Mouse (Mus musculus) heart, postnatal 14 days (tissue): Measurements from ENCODE around the gene Gm5141. TPM values are rescaled to one million over a fixed set of nuclear protein-coding genes. Genes with fewer than 3 reads are reported as not detected.
"Not testable (repeated sequence)": the region's sequence is repeated elsewhere in the genome, so short reads cannot be mapped to it uniquely, and the experiment has no call there.

Experiments
- DNase-seq, 2 experiments: peaks; one replicate each; pipeline ENCODE4 v3.0.0; 2021 to 2022
- intact Hi-C: fragments of 180-260 bp; cut with DNase I; formaldehyde crosslinking; loops from one replicate; pipeline ENCODE4 v1.15.1; 2025
- long read RNA-seq, 2 experiments: library from polyadenylated mRNA; stranded (forward); transcript quantifications; one replicate each; pipeline ENCODE4 v2.0.0; 2021
- microRNA-seq, 2 experiments: library from miRNA; unstranded; fragments of <30 nt; microRNA quantifications; one replicate each; pipeline ENCODE4 v1.2.0; 2021 to 2022
- total RNA-seq, 2 experiments: library from RNA; stranded (reverse); gene quantifications; 2 replicates each; pipeline ENCODE4 v1.2.3; 2021

The Gm5141 gene
- total RNA-seq, result 1 to 10 TPM; 1.1 to 2.1 TPM
- long read RNA-seq, experiment 1, result 0 reads
- long read RNA-seq, experiment 2, partial matches to known transcripts, result 0 of 3 reads
- long read RNA-seq, experiment 2, other reads (novel, unspliced or antisense), result 0 of 3 reads

DNA sequence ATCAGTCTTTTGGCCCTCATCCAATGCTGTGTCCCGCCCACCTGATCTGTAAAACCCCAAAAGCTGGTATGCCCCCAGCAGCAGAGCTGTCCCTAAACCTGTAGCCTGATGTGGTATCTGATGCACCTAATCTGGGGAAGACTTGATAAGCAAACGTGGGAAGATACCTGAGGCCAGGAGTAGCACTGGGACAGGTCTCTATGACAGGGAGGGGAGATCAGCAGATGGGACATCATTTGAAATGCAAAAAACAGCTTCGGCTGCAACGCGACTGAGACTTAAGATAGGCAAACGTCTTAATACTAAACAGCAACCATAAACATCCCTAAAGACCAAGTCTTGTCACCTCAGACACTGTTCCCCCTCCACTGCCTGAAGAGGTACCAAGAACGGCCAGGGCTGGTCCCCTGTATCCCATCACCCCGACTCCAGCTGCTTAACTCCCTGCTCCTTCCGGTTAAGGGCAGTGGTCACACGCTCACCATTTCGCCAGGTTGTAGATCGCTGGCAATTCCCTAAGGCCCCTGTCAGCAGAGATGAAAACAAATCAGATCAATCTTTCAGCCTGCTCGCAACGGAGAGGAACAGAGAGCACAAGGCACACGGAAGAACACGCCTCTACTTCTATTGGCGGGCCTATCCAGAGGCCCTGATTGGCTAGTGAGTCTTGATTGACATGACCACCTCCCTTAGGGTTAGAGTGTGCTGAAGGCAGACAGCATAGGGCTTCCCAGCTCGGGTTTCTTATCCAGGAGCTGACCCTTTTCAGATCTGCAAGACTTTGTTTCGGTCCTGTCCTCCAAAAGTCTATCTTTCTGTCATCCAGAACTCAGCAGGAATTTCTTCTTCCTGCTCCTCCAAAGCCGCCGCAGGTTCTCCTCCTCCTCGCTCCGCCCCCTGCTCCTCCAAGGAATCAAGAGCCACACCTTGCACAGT lies at the start of gene Gm5141:
Gm5141 (minus strand) TSS at position 610 of the 936 bp plus-strand sequence.
- peak; percentile 19 to 39 for DNase-seq

DNA sequence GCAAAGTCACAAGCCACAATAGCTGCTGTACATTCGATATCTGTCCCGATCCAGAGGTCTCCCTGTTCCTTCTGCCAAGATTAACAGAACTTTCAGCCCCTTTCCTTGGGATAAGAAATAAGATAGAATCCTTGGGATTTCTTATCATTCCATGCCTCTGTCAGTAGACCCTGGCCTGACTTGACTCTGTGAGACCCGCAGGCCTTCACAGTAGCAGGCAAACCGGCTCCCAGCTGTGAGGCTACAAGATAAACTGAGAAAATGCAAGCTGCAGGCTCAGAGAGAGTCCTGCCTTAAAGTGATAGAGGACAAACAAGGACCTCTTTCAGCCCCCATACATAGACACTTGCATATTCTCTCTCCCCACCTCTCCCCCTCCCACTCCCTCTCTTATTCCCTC lies 47.7 kb upstream of the Gm5141 start:
- no peak for DNase-seq
- intact Hi-C loops, result no loop called here

More for the DNA sequence above, at the start of gene Gm5141:
- intact Hi-C loops, result not testable (repeated sequence)

DNA sequence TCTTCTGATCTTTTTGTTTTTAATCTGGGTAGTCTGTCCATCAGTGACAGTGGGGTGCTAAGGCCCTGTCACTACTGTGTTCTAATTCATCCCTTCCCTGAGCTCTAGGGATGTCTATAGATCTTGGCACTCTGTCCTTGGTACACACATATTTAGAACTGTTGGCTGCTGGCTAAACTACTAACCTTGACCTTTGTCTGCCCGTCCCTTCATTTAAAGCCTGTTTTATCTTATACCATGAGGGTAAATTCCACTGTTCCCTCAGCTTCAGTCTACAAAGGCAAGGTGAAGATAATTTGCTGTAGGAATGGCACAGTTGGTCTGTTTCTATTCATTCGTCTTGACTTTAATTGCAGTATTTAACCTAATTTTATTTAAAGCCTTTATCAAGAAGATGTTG lies 46.6 kb upstream of the Gm5141 start:
- no peak for DNase-seq
- intact Hi-C loops, result no loop called here

DNA sequence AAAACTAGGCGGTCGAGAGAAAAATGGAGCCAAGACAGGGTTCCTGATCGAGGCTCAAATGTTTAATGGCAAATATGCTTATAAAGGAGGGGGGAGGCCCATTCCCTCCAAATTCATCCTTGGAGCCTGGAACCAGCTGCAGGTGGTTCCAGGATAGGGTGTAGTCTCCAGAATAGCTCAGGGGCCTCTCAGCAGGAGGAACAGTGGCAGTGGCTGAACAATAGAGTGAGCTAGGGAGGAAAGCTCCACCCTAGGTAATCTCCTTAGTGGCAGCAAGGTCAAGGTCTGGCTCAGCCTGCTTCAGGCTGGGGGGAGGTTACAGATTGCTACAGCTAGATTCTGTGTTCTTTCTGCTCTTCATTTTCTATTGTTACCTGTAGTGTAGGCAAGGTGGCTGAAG lies 30.1 kb upstream of the Gm5141 start:
- DNase-seq, intact Hi-C loops: not testable (repeated sequence)

DNA sequence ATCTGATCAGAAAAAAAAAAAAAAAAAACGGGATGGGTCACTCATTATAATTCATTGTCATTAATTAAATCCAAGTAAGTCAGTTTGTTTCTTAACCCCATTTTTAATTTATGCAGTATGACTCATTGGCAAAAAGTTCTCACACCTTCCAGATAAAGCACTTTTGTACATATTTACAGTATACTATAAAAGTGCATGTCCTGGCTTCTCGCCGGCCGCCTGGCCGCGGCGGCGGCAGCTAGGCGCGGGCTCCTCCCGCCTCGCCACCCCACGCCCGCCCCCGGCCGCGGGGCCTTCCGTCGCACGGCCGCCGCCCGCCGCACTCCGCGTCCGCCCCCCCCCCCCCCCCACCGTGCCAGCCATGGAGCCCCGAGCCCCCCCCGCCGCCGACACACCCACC lies 27.1 kb upstream of the Gm5141 start:
- intact Hi-C loops, result no loop called here
- no peak for DNase-seq

DNA sequence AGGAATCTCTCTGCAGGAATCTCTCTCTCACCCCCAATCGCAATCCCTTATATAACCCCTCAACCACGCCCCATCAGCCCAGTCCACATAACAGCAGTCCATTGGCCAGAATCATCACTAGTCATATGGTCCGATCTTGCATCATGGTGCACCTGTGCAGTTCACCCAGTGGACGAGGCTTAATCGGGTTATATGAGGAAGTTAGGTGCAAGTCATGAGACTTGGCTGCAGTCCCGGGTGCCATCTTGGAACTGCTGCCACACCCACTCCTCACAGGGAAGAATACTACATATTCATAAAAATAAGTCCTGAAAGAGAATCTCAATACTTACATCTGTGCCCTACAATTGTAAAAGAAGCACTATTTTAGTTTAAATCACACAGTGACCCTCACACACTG lies 22.4 kb upstream of the Gm5141 start:
- DNase-seq, intact Hi-C loops: not testable (repeated sequence)

DNA sequence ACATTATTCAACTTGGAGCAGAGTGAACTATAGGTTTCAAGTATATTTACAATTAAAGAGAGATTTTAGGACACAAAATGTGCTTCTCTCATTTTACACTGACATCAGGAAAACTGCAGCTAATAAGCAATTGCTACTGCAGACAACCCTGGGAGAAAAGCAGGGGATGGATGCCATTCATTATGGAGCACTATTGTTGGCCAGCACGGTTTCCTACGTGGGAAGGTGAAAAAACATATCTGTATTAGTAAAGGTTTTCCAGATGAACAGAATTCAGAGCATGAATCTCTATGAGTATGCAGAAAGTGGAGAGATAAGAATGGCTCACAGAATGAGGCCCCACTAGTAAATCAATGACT lies 506 bp upstream of the Gm5141 start:
- intact Hi-C loops, DNase-seq: not testable (repeated sequence)

DNA sequence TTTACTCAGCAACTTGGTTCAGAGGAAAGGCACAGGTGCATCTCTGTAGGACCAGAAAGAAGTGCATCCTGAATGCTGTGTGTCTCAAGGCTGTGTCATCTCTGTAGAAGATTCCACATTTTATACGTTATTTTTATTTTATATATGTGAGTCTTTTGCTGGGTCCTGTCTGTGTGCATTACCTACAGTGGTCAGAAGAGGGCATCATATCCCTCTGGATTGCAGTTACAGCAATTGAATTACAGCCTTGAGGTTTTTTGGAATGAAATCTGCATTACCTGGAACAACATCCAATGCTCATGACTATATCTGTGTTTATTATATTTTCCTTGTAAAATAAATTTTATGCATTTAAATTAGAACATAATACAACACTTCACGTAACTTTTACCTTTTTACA lies 21.8 kb downstream of the Gm5141 start:
- peak; percentile 9 to 53 for DNase-seq

DNA sequence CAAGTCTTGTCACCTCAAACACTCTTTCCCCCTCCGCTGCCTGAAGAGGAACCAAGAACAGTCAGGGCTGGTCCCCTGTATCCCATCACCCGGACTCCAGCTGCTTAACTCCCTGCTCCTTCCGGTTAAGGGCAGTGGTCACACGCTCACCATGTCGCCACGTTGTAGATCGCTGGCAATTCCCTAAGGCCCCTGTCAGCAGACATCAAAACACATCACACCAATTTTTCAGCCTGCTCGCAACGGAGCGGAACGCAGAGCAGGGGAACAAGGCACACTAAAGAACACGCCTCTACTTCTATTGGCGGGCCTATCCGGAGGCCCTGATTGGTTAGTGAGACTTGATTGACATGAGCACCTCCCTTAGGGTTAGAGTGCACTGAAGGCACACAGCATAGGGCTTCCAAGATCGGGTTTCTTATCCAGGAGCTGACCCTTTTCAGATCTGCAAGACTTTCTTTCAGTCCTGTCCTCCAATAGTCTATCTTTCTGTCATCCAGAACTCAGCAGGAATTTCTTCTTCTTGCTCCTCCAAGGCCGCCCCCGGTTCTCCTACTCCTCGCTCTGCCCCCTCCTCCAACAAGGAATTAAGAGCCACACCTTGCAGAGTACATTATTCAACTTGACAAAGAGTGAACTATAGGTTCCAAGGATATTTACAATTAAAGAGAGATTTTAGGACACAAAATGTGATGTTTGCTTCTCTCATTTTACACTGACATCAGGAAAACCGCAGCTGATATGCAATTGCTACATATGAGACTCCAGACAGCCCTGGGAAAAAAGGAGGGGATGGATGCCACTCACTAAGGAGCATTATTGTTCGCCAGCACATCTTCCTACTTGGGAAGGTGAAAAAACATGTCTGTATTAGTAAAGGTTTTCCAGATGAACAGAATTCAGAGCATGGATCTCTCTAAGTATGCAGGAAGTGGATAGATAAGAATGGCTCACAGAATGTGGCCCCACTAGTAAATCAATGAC lies 24.9 kb downstream of the Gm5141 start, which contains the start of gene Platr25:
Platr25 (minus strand) TSS at position 278 of the 984 bp plus-strand sequence.
- peak; percentile 40 to 59 for DNase-seq
- intact Hi-C loops, result loop anchor here (10.0 kb wide), 2 partner anchors 136 to 574 kb away; partner anchors contain the start of gene 6720489N17Rik

More for the DNA sequence above, 21.8 kb downstream of the Gm5141 start:
- intact Hi-C loops, result loop anchor here (2.0 to 10.0 kb wide), 3 partner anchors 91 to 571 kb away; partner anchors contain the start of gene 6720489N17Rik

DNA sequence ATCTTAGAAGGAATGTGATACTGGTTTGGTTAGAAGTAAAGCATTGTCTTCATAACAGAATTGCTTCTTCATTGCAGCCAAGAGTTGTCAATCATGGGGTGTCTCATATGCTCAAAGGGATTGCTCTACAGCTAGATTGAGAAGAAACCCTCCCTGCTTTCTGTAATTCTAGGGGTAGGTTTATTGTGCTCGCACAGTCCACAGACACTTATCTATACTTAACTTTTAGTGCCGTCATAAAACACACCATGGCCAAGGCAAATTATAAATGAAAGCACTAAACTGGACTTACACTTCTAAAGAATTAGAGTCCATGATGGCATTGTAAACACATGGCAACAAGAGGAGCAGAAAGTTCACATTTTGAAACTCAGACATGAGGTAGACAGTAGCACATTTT lies 52.3 kb downstream of the Gm5141 start:
- no peak for DNase-seq

More for the DNA sequence above, 52.3 kb downstream of the Gm5141 start:
- intact Hi-C loops, result no loop called here

Small RNA genes within 50 kb of the gene (microRNA-seq; reads per million reads assigned to microRNA genes)
- 0 reads per million in 2 experiments for gene Gm24588
- 0 reads per million in 2 experiments for gene Mir713

Other genes with a start within 250 kb of the Gm5141 start
- not detected for gene Zfp935, start 227.3 kb downstream of the Gm5141 start, total RNA-seq
- 1 to 10 TPM; 3.5 TPM for gene Zfp934, start 214.6 kb downstream of the Gm5141 start, total RNA-seq
- 1 to 10 TPM; 1.0 to 1.2 TPM for gene 6720489N17Rik, start 161.6 kb downstream of the Gm5141 start, total RNA-seq
- 1 to 10 TPM; 3.0 to 4.0 TPM for gene Platr25, start 25.1 kb downstream of the Gm5141 start, total RNA-seq
- 10 to 100 TPM; 38.1 to 40.7 TPM for gene Fbp2, start 72.6 kb upstream of the Gm5141 start, total RNA-seq
- gene Fbp1, start 102.5 kb upstream of the Gm5141 start, total RNA-seq, result not detected
- 100 to 1,000 TPM; 109 to 114 TPM for gene 2010111I01Rik, start 179.1 kb upstream of the Gm5141 start, total RNA-seq